Mouse (Mus musculus) embryonic fibroblast, embryonic 13.5 days (primary cell): ENCODE results near the gene 4932414N04Rik.

Source experiments
- CTCF ChIP-seq: IDR thresholded peaks from 2 replicates; pipeline ENCODE4 v1.5.1; 2011; ENCODE audit warnings: mild to moderate bottlenecking, control low read depth, low read length, moderate library complexity, borderline replicate concordance; ENCODE audit not compliant: insufficient read depth
- POLR2A ChIP-seq: IDR thresholded peaks from 2 replicates; pipeline ENCODE4 v1.6.1; 2011; ENCODE audit warnings: low read depth, mild to moderate bottlenecking, control low read depth, low read length, moderate library complexity

DNA sequence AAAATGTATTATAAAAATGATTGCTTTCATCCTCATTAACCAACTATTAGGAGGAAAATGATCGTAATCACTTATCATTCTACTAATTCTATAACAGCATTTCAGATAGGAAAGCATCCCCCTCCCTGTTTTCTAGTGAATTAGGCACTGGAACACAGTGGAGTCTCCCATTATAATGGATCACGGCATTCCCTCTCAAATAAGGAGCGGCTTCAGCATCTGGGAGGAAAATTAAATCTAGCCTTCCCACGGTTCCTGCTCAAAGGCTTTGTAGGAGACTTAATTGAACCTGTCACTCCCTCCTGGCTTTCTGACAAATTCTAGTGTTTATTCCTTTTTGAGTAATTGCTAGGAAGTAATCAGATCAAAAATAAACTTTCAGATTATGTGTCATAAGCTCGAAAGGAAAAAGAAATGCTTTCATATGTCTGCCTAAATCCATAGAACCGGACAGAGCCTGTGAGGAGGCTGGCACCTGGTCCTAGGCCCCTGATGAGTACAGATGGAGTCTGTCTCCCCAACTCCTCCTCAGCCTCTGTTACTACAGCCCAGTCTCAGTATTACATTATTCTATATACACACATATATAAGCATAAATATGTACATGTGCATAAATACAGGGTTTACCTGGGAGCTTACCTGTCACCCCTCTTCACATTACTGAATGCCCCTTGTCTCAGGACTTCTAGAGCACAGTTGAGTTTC lies 111.1 kb downstream of the 4932414N04Rik start:
- no peak for TF ChIP-seq CTCF
- no peak for TF ChIP-seq POLR2A
